Mouse (Mus musculus) cerebellum, postnatal 4 days (tissue): ENCODE results near the gene Slit3.

Experiments used
- DNase-seq, 2 experiments: peaks; one replicate each; pipeline ENCODE4 v3.0.0; 2022; ENCODE audit warnings: low spot score in 2 of 2, mixed read lengths in 1 of 2

The Slit3 gene

DNA sequence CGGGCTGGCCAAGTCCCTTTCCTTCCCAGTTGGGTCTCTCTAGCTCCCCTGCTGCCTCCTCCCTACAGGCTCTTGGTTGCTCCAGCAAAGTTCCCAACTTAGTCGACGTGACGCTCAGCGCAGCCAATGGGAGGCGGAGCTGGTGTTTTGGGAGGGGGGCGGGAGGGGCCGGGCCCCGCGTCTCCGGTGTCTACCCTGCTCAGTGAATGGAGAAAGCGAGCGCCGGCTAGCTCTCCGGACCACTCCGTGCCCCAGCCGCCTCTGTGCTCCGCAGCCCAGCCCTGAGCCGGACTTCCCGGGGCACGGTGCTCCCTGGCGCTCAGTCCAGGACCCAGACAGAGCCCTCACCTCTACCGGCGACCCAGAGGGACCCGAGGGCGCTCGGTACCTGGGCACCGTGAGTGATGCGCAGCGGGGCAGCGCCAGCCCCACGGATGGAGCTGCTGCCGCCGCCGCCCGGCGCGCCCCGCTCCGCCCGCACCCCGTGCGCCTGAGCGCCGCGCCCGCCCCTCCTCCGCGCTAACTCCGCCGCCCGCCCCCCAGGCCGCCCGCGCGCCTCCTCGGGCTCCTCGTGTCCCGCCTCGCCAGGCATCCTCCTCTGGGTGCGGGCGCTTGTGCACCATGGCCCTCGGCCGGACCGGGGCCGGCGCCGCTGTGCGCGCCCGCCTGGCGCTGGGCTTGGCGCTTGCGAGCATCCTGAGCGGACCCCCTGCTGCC is at the start of gene Slit3:
Gene Slit3, plus strand, starts transcription at position 331 of the 717 bp plus-strand sequence.
- peak in 1 of 2 experiments; percentile 20 for DNase-seq

- DNase-seq: no peak
Observed at GRCm38 (mm10) chr11:35071451-35071850, 49.6 kb upstream of the Slit3 start.

DNA sequence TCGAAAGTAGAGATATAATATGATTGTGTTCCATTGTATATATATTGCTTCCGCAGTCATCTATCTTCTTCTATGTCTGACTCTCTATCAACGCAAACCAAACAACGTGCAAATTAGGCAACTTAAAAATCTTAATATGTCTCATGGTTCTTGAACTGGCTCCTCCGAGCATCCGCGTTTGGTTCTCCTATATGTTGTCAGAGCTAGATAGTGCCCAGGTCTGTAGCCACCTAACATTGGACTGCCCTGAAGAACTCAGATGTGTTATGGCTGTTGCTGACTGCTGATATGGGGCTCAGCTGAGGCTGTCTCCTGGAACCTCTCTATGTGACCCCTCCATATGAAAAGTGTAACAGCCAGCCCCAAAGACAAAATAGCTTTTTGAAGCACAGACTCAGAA is 45.6 kb upstream of the Slit3 start:
- DNase-seq: no peak

GRCm38 (mm10) chr11:35080451-35081125 is 40.4 kb upstream of the Slit3 start:
- DNase-seq: no peak

DNA sequence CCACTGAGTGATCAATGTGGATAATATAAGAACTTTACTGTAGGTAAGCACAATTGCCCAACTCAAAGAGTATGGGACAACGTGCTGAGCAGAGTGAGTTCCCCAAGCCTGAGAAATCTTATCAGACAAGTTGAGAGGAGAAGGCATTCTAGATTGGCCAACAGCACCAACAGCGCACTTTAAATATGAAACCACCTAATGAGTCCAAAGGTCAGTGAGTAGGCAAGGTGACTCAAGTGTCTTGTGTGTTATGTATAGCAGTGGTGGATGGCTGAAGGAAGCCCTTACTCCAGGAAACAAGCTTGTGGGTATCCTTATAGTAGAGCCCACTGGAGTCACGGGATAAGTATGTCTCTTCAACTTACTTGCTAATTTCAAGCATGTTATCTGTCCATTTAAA is 38.7 kb upstream of the Slit3 start:
- no peak for DNase-seq

DNA sequence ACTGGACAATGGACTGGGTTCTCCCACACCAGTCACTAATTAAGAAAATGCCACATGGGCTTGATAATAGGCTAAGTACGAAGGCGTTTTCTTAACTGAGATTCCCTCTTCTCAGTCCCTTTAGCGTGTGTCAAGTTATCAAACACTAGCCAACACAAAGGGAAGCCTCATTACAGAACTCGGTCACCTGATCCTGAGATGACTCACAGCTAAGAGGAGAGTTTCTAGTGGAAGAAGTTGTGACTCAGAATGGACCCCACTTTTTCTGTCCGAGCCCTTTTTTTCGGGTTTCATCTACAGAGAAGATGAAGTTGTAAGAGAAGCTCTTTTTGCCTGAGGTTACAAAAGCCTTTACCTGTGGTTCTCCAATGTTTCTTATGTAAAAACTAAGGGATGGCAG is 38.0 kb upstream of the Slit3 start:
- DNase-seq: no peak

DNA sequence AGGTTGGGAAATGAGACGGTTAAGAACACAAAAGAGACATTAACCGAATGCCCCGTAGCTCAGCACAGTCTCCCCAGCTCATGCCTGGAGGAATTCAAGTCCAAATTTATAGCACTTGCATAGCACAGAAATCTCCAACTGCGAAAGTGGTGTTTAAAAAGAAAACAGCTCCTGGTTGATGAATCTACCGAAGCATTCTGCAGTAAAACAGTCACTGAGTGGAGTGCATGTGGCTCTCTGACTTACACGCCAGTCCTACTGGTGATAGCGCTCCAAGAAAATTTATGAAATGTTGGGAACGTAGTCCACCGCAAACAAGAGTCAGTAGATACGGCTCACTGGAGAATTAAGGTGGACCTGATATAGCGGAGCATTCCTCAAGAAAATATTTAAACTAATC is 35.7 kb upstream of the Slit3 start:
- DNase-seq: no peak

DNA sequence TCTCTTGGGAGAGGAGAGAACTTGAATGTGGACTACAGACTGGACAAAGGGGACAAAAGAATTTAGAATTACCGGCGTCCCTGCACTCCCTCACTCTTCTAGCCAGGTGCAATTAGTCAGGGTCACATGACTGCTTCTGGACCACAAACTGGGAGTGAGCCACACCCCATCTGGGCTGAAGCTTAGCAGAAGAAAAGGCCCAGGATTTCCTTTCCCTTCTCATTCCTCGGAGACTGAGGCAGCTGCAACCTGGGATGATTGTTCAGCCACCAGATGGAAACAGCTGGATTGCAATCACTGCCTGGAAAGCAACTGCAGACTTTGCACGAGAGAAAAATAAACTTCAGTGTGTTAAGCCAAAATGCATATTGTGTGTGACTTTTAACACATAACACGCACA is 35.0 kb upstream of the Slit3 start:
- no peak for DNase-seq

DNA sequence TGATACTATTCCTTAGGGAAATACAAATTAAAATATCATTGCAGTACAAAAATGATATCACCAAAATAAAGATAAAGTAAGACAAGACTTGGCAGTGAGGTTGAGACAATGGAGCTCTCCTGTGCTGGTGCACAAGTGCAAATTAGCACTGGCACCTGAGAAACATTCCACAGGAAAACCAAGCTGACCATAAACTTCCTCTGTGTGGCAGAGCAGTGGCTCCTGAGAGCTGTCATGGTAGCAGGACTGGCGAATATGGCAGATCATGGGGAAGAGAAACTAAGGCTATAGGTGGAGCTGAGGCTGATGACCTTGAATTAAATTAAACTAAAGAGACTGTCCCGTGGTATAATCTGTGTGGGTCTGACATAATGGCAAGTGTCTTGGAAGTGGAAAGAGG is 33.6 kb upstream of the Slit3 start:
- no peak for DNase-seq

- no peak for DNase-seq
Observed at GRCm38 (mm10) chr11:35088136-35088535, 32.9 kb upstream of the Slit3 start.

- no peak for DNase-seq
Observed at GRCm38 (mm10) chr11:35090629-35091335, 30.2 kb upstream of the Slit3 start.

DNA sequence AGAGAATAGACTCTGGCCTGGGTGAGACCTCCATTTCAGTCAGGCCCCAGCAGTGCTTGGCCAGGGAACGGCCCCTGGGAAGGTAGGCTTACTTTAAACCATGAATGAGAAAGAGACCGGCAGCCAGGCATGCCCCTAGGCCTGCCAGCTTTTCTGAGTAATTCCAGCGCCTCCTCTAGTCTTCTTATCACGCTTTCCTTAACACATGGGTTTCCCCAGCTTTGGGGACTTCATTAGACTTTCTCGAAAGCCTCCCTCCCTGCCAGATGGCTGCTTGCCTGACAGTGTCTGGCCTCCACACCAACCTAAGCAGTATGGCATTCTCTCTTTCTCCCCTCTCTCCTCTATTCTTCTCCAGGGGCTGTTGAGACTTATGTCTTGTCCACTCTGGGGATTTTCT is 24.5 kb upstream of the Slit3 start:
- peak in 1 of 2 experiments; percentile 7 for DNase-seq

GRCm38 (mm10) chr11:35109781-35110180 is 11.2 kb upstream of the Slit3 start:
- no peak for DNase-seq

DNA sequence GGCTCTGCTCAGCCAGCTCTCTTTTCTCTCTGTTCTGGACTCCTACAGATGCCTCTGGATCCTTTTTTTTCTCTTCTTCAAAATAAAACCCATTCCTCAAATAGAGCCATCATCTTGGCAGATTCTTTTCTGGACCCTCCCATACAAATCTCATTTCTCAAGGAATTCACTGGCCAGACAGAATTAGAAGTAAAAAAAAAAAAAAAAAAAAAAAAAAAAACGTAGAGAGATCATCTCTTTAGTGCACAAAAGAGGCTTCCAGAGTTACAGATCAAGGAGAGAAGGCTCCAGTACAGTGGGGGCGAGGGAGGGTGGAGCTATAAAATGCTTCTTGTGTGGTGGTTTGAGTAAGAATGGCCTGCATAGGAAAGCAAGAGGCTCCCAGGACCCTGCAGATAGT is 10.2 kb upstream of the Slit3 start:
- no peak for DNase-seq

DNA sequence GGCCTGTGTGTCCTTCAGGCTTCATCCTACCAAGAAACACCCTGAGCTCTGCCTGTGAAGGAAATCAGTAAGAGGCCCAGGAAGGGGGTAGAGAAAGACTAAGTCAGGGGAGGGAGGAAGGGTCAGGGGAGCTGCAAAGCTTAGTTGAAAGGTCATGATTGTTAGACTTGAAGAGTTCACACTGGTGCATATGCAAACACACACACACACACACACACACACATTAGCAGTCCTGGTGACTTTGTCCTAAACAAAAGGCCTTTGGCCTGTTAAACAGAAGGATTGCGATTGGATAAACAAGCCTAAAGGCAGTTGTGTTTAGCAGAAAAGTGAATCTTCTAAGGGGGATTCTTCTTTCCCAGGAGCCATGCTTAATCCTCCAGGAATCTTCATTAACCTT is 7.7 kb upstream of the Slit3 start:
- DNase-seq: no peak

DNA sequence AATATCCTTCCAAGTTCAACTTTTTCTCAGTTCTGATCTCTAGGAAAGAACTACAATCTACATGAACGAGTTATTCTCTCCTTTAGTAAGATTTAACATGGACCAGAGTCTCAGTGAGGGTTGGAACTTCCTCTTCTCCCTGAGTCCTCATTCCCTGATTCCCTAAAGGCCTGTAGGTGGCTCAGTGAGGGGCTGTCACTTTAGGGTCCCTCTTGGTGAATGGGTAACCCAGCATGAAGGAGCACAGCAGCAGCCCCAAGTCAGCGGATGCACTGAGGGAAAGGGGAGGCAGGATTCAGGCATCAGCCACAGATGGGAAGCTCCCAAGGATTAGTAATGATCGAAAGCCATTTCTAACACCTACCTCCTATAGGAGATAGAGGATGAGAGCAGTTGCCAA is 4.6 kb upstream of the Slit3 start:
- no peak for DNase-seq

DNA sequence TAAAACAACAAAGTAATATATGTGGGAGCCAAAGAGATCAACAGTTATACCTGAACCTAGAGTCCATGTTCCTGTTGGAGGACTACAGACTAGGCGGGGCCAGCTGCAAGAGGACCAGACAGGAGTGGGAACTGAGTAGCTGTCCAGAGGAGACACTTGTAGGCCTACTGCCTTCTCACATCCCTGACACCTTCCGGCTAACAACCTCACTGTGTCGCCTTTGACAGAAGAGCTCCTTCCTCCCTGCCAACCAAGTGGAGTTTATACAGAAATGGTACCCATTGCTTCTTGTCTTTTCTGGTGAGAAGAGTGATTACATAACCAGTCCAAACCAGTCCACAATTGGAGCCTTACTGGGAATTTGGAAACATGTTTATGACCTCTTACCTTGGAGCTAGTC is 3.2 kb upstream of the Slit3 start:
- DNase-seq: no peak

DNA sequence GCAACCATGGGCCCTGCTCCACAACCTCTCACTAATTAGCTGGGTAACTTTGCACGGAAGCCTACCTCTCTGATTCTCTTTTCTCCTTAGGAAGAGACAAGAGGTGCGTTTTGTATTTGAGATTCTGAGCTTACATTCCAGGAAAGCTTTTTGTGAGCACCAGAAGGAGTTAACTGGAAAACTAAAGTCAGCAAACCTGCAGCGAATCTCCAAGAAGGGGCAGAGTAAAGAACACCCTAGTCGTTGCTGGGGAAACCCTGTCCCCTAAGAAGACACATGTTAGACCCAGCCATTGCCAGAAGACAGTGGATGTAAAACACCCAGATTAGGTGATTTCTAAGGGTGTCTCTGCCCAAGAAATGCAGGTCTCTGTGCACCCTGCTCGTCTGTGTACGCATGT is 2.3 kb upstream of the Slit3 start:
- no peak for DNase-seq

DNA sequence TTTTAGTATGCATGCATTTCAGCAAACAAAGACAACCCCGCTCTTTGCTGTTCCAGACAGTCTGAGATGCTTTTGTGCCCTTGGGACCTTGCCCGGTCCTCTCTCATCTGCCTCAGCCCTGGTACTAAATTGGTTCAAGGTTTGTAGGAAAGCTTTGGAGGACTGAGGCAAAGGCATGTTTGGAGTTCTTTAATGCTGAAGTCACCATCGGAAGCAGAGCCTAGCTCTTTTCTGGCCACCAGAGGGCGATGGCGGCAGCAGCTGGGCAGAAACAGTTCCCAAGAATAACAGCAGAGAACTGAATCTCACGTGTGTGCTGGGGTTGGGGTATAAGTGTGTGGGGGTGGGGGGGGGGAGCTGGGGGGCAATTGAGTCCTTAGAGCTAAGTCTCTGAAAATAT is 1.7 kb upstream of the Slit3 start:
- DNase-seq: peak; percentile 66 to 80

- no peak for DNase-seq
Observed at GRCm38 (mm10) chr11:35120076-35120475, 948 bp upstream of the Slit3 start.

DNA sequence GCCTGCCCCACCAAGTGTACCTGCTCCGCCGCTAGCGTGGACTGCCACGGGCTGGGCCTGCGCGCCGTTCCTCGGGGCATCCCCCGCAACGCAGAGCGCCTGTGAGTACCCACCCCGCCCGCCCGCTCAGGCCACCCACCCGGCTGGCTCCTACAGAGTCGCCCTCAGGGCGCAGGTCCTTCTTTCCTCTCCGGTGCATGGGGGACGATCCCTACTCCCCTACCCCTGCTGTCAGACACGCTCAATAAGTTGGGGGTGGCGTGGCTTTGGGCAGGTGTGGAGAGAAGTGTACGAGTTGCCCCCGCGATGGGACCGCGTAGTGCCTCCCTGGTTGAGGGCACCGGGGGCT is 561 bp downstream of the Slit3 start:
- DNase-seq: no peak

GRCm38 (mm10) chr11:35122091-35122811 is 1.2 kb downstream of the Slit3 start:
- no peak for DNase-seq
